Mouse (Mus musculus): ENCODE data around the gene Ubac2. TPM values are rescaled to one million over a fixed set of nuclear protein-coding genes. Genes with fewer than 3 reads are reported as not detected.

Ubac2 gene
- polyA plus RNA-seq, 1 experiment from 2014 or later, result 51.1 TPM

GRCm38 (mm10) chr14:121957176-121957871 is 78.9 kb downstream of the Ubac2 start:
- no peak for ATAC-seq (ENCODE audit: low FRiP score, low read depth)
- H3K27me3 ChIP-seq, result no peaks in the 10 kb centered on the region
- H3K27ac ChIP-seq (replicated peaks), result no peak overlapping the region
- WGBS, result 92% methylated on average over 10 of the region's 10 CpGs
- no peaks in the 10 kb centered on the region for H3K9me3 ChIP-seq
- H3K4me2 ChIP-seq, result no peak overlapping the region
- no peaks in the 10 kb centered on the region for H3K4me1 ChIP-seq (replicated peaks)
- H3K36me3 ChIP-seq, result no peaks in the 10 kb centered on the region
- H3K9ac ChIP-seq, result no peak overlapping the region
- H3K4me3 ChIP-seq, result no peak overlapping the region

DNA sequence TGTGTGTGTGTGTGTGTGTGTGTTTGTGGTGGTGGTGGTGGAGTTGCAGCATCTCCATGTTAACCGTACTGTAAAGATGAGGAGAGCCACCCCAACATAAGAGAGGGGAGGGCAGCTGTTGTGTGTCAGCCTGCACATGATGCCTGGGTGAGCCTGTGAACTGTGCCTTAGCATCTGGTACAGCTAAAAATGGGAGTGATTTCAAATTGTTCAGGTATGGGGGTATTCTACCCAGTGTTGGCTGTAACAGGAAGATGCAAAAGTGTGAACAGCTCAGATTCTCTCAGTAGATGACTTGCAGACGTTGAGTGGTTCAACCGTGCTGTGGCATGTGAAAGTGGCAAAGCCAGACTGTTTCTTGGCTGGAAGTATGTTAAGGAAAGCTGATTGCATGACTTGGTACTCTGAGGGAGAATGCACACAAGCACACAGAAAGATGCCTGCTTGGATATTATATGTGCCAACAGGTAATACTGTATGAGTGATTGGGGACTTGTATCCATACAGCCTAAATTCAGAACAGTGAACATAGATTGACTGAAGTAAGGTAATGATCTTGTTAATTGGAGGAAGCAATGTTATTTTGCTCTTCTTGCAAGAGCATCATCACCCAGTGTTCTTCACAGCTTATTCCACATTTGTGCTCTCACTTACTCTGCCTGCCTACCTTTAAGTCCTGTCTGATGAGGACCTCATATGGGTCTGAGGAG is 79.8 kb downstream of the Ubac2 start:
- 89% methylated on average over 3 of the region's 3 CpGs for WGBS
- no peak overlapping the region for H3K27ac ChIP-seq (replicated peaks)
- no peak for ATAC-seq (ENCODE audit: low FRiP score, low read depth)
- H3K4me1 ChIP-seq (replicated peaks), result peaks cover under 1% of the 10 kb centered on the region; the same call in 1 of the 2 replicates
- H3K4me2 ChIP-seq, result no peak overlapping the region
- H3K9me3 ChIP-seq, result no peaks in the 10 kb centered on the region
- H3K9ac ChIP-seq, result no peak overlapping the region
- H3K36me3 ChIP-seq, result no peaks in the 10 kb centered on the region
- no peak overlapping the region for H3K4me3 ChIP-seq
- H3K27me3 ChIP-seq, result no peaks in the 10 kb centered on the region

DNA sequence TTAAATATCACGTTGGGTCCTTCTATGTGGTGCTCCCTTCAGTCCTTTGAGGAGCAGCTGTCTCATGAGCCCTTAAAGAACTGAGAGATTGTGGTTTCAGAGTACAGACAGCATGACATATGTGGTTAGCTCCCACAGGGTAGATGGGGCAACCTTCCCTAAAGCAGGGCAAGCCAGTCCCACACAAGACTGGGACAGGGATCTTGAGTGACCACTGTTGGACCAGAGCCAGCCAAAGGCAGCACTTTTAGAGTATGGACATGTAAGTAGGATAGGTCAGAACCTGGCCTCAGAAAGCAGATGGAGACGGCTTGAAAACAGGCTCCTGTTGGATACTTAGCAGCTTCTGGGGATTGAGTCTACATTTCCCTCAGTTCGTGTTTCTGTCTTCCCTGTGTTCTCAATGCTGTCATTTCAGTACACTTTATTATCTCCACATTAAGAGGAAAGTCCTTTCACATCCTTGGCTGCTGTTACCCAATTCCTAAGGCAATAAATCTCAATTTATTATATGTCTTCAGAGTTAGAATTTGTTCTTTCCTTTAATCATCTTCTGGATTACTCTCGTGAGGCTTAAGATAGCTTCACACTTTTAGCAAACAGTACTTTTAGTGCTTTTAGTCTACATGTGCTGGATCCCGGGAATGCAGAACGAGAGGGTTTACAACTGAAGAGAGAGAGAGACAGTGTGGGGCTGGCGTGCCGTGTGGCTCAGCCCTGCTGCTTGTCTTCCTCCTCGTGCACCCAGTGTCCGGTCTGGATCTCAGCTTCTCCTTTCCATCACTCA is 80.5 kb downstream of the Ubac2 start:
- peaks cover 8% of the 10 kb centered on the region for H3K4me1 ChIP-seq (replicated peaks)
- no peaks in the 10 kb centered on the region for H3K9me3 ChIP-seq
- H3K36me3 ChIP-seq, result no peaks in the 10 kb centered on the region
- H3K27me3 ChIP-seq, result no peaks in the 10 kb centered on the region
- H3K9ac ChIP-seq, result no peak overlapping the region
- H3K4me2 ChIP-seq, result no peak overlapping the region
- ATAC-seq (ENCODE audit: low FRiP score, low read depth), result no peak
- no peak overlapping the region for H3K4me3 ChIP-seq
- 86% methylated on average over 10 of the region's 10 CpGs for WGBS
- H3K27ac ChIP-seq (replicated peaks), result no peak overlapping the region

- no peak overlapping the region for H3K27ac ChIP-seq (replicated peaks)
- no peaks in the 10 kb centered on the region for H3K36me3 ChIP-seq
- H3K4me2 ChIP-seq, result no peak overlapping the region
- WGBS, result 98% methylated on average over 3 of the region's 3 CpGs
- ATAC-seq (ENCODE audit: low FRiP score, low read depth), result no peak
- H3K4me1 ChIP-seq (replicated peaks), result peaks cover 10% of the 10 kb centered on the region
- H3K9ac ChIP-seq, result no peak overlapping the region
- H3K9me3 ChIP-seq, result no peaks in the 10 kb centered on the region
- H3K27me3 ChIP-seq, result no peaks in the 10 kb centered on the region
- H3K4me3 ChIP-seq, result no peak overlapping the region
These were observed 81.1 kb downstream of the Ubac2 start for GRCm38 (mm10) chr14:121959538-121959980.

DNA sequence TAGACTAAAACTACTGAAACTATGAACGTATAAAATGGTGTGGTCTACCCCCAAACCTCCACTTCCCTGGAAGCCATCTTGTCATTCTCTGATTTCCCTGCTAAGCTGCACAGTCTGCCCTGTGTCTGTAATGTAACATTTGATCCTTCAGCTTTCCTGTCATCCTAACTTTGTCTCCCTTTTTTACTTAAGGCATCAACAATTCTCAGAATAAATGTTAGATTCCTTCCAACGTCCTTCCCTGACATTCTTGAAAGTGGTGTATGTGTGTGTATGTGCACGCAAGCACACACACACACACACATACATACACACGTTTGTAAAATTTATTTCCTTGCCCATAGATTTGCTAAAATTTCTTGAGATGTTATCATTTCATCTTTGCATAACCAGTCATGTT is 81.6 kb downstream of the Ubac2 start:
- Histone ChIP-seq H3K27ac (replicated peaks) (no peak overlapping the region), H3K9ac (no peak overlapping the region), H3K36me3 (no peaks in the 10 kb centered on the region), H3K4me2 (no peak overlapping the region), H3K9me3 (no peaks in the 10 kb centered on the region), H3K4me3 (no peak overlapping the region), H3K4me1 (replicated peaks) (peaks cover 10% of the 10 kb centered on the region), H3K27me3 (no peaks in the 10 kb centered on the region)
- WGBS, result 92% methylated on average over 4 of the region's 4 CpGs
- no peak for ATAC-seq (ENCODE audit: low FRiP score, low read depth)

DNA sequence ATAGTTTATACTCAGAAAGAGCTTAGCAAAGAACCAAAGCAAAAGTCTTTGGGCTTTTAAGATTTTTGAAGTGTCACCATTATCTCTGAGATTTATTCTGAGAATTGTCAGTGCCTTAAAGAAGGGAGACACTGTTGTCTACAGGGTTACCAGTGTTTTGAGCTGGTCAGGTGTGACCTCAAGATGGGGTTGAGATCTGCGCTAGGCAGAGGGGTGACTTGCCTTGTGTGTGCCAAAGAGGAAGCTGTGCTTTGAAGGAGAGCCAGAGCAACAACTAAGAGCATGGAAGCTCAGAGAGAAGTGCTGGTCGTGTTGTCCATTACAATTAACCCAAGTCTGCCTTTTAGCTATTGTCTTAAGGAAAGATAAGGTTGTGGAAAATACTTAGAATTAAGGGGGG is 82.1 kb downstream of the Ubac2 start:
- H3K4me3 ChIP-seq, result no peak overlapping the region
- no peak overlapping the region for H3K9ac ChIP-seq
- no peak overlapping the region for H3K4me2 ChIP-seq
- H3K9me3 ChIP-seq, result no peaks in the 10 kb centered on the region
- 76% methylated on average over 2 of the region's 2 CpGs for WGBS
- no peaks in the 10 kb centered on the region for H3K27me3 ChIP-seq
- no peak for ATAC-seq (ENCODE audit: low FRiP score, low read depth)
- H3K36me3 ChIP-seq, result no peaks in the 10 kb centered on the region
- peaks cover 10% of the 10 kb centered on the region for H3K4me1 ChIP-seq (replicated peaks)
- no peak overlapping the region for H3K27ac ChIP-seq (replicated peaks)

GRCm38 (mm10) chr14:121960997-121961396 is 82.6 kb downstream of the Ubac2 start:
- Histone ChIP-seq H3K9ac (no peak overlapping the region), H3K4me1 (replicated peaks) (peaks cover 10% of the 10 kb centered on the region), H3K4me2 (no peak overlapping the region), H3K27ac (replicated peaks) (no peak overlapping the region), H3K36me3 (no peaks in the 10 kb centered on the region), H3K27me3 (no peaks in the 10 kb centered on the region), H3K4me3 (no peak overlapping the region), H3K9me3 (no peaks in the 10 kb centered on the region)
- no peak for ATAC-seq (ENCODE audit: low FRiP score, low read depth)
- 80% methylated on average over 6 of the region's 6 CpGs for WGBS

- H3K27ac ChIP-seq (replicated peaks), result no peak overlapping the region
- no peak overlapping the region for H3K9ac ChIP-seq
- 88% methylated on average over 12 of the region's 12 CpGs for WGBS
- no peaks in the 10 kb centered on the region for H3K27me3 ChIP-seq
- no peaks in the 10 kb centered on the region for H3K36me3 ChIP-seq
- H3K4me3 ChIP-seq, result no peak overlapping the region
- ATAC-seq (ENCODE audit: low FRiP score, low read depth), result no peak
- H3K4me1 ChIP-seq (replicated peaks), result peaks cover 10% of the 10 kb centered on the region
- H3K9me3 ChIP-seq, result no peaks in the 10 kb centered on the region
- no peak overlapping the region for H3K4me2 ChIP-seq
These were observed 83.2 kb downstream of the Ubac2 start for GRCm38 (mm10) chr14:121961496-121962127.

- Histone ChIP-seq H3K9ac (no peak overlapping the region), H3K4me1 (replicated peaks) (peaks cover 10% of the 10 kb centered on the region), H3K36me3 (no peaks in the 10 kb centered on the region), H3K27me3 (no peaks in the 10 kb centered on the region), H3K4me3 (no peak overlapping the region), H3K9me3 (no peaks in the 10 kb centered on the region), H3K27ac (replicated peaks) (no peak overlapping the region), H3K4me2 (no peak overlapping the region)
- no peak for ATAC-seq (ENCODE audit: low FRiP score, low read depth)
- WGBS, result 76% methylated on average over 14 of the region's 14 CpGs
These were observed 83.9 kb downstream of the Ubac2 start for GRCm38 (mm10) chr14:121962128-121962890.

GRCm38 (mm10) chr14:121963251-121963941 is 85.0 kb downstream of the Ubac2 start:
- peak; percentile 51; the same call in 1 of the 2 replicates for ATAC-seq (ENCODE audit: low FRiP score, low read depth)

DNA sequence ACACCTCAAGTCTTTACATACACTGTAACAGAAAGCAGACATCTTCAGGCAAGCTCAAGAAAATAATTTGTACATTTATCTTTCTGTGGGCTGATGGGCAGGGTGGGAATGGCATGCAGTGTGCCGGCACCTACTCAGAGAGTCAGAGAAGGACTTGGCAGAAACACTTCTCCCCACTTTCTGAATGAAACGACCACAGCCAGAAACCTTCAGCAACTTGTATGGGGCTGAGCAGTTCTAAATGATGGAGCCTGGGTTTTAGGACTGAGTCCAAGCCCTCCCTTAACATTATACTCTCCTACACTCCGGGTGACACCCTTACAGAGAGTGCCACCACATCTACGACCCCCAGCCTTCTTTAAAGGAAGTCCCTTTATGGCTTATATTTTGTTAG is 85.5 kb downstream of the Ubac2 start:
- ATAC-seq (ENCODE audit: low FRiP score, low read depth), result no peak
- Histone ChIP-seq H3K27ac (replicated peaks) (no peak overlapping the region; the same call in 1 of the 2 replicates), H3K9ac (no peak overlapping the region), H3K9me3 (no peaks in the 10 kb centered on the region), H3K36me3 (no peaks in the 10 kb centered on the region), H3K4me1 (replicated peaks) (peaks cover 10% of the 10 kb centered on the region), H3K4me3 (no peak overlapping the region), H3K27me3 (no peaks in the 10 kb centered on the region), H3K4me2 (peak overlapping the region; percentile 11; the same call in 1 of the 2 replicates)
- 45% methylated on average over 4 of the region's 4 CpGs for WGBS

More at GRCm38 (mm10) chr14:121963251-121963941, 85.0 kb downstream of the Ubac2 start:
- no peak overlapping the region for H3K9ac ChIP-seq
- 71% methylated on average over 9 of the region's 9 CpGs for WGBS
- no peaks in the 10 kb centered on the region for H3K36me3 ChIP-seq
- peaks cover 10% of the 10 kb centered on the region for H3K4me1 ChIP-seq (replicated peaks)
- no peak overlapping the region; the same call in 1 of the 2 replicates for H3K27ac ChIP-seq (replicated peaks)
- no peaks in the 10 kb centered on the region for H3K9me3 ChIP-seq
- peak overlapping the region; percentile 11; the same call in 1 of the 2 replicates for H3K4me2 ChIP-seq
- no peaks in the 10 kb centered on the region for H3K27me3 ChIP-seq
- no peak overlapping the region for H3K4me3 ChIP-seq

Measured in hindbrain, embryonic 15.5 days (tissue).